Mouse (Mus musculus): ENCODE measurements around the gene Rpp25. TPM values are rescaled to one million over a fixed set of nuclear protein-coding genes. Genes with fewer than 3 reads are reported as not detected.

The Rpp25 gene
- polyA plus RNA-seq, 1 experiment from 2014 or later = 0.10 TPM

DNA sequence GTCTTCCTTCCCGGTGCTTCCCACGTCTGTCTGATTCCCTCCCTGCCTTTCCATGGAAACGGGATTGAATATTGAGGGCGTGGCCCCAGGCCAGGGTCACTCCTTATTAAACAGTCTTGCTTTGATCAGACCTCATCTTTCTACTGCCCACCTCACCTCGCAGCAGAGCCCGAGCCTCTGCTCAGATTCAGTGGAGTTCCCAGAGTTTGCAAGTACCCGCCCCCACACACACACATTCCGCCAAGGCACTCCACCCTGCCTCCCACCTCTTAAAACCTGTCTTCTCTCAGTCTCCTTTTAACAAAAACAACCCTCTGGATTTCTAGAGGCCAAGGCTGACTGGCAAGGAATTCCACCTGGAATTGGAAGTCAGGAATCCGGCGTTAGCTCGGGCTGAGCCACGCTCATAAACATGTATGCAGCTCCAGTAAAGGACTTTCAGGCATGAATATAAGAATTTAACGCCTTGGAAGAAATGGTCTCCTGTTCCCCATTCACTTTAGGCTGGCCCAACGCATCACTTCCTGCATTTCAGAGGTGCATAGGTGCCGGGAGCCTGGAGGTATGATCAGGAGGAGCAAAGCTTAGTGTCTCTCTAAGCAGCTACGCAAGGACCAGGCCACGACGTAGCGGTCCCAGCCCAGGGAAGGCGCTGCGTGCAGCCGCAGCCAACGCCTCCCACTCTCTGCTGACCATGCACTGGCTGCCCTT is 760 bp upstream of the Rpp25 start:
- H3K79me2 ChIP-seq (ENCODE audit: inconsistent target) = no peaks in the 10 kb centered on the region
- 16% methylated on average over 23 of the region's 23 CpGs for WGBS (ENCODE audit: missing documents)
- no peak overlapping the region for H3K4me3 ChIP-seq (ENCODE audit: inconsistent target)
- no peak overlapping the region for H3K27ac ChIP-seq
- H3K36me3 ChIP-seq (ENCODE audit: inconsistent target) = no peaks in the 10 kb centered on the region

DNA sequence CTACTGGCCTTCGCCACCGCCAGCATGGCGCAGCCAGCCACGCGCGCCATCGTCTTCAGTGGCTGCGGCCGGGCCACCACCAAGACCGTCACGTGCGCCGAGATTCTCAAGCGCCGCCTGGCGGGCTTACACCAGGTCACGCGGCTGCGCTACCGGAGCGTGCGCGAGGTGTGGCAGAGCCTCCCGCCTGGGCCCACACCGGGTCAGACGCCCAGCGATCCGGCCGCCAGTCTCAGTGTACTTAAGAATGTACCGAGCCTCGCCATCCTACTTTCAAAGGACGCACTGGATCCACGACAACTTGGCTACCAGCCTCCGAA is 515 bp downstream of the Rpp25 start:
- H3K27ac ChIP-seq = no peak overlapping the region
- WGBS (ENCODE audit: missing documents) = 5% methylated on average over 34 of the region's 34 CpGs
- H3K79me2 ChIP-seq (ENCODE audit: inconsistent target) = no peaks in the 10 kb centered on the region
- no peak overlapping the region for H3K4me3 ChIP-seq (ENCODE audit: inconsistent target)
- no peaks in the 10 kb centered on the region for H3K36me3 ChIP-seq (ENCODE audit: inconsistent target)

DNA sequence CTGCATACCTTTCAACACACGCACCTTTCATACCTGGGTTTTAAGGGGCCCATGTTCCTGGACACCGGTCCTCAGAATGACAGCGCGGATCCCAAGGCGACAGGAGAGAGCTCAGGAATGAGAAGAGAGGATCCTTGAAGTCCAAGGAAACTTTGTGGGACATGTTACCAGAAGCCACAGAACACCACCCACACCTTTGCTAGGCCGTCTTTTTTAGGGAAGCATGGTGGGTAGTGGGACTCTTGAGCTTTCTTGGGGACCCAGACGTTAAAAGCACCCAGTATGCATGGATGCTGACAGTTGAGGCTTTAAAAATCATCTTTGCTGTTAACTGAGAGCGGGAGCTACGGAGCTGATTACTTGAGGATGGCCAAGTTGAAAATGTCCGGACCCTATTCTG is 1.1 kb downstream of the Rpp25 start:
- Histone ChIP-seq H3K27ac (no peak overlapping the region), H3K36me3 (ENCODE audit: inconsistent target) (no peaks in the 10 kb centered on the region), H3K4me3 (ENCODE audit: inconsistent target) (no peak overlapping the region), H3K79me2 (ENCODE audit: inconsistent target) (no peaks in the 10 kb centered on the region)
- WGBS (ENCODE audit: missing documents) = 61% methylated on average over 10 of the region's 10 CpGs

GRCm38 (mm10) chr9:57505700-57506099 is 1.9 kb downstream of the Rpp25 start:
- no peak overlapping the region for H3K4me3 ChIP-seq (ENCODE audit: inconsistent target)
- WGBS (ENCODE audit: missing documents) = 15% methylated on average over 8 of the region's 8 CpGs

DNA sequence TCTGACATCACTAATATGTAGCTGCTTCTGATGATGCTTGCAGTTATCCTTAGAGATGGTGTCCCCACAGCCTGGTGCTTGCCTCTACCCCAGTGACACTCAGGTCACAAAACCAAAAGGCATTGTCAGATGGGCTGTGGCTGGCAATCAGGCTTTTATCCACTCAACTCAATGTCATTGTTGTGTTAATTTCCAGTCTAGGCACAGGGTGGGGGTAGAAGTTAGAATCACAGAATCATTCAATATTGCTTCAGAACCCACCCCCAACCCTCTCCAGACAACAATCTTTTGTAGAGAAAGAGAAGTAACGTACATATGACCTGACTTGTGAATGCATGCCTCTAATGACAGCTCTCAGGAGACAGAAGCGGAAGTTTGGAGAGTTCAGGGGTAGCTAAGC is 6.8 kb downstream of the Rpp25 start:
- H3K27ac ChIP-seq = no peak overlapping the region
- H3K79me2 ChIP-seq (ENCODE audit: inconsistent target) = no peaks in the 10 kb centered on the region
- H3K4me3 ChIP-seq (ENCODE audit: inconsistent target) = no peak overlapping the region
- 75% methylated on average over 2 of the region's 2 CpGs for WGBS (ENCODE audit: missing documents)
- no peaks in the 10 kb centered on the region for H3K36me3 ChIP-seq (ENCODE audit: inconsistent target)

More at GRCm38 (mm10) chr9:57505700-57506099, 1.9 kb downstream of the Rpp25 start:
- H3K36me3 ChIP-seq (ENCODE audit: inconsistent target) = no peaks in the 10 kb centered on the region
- no peak overlapping the region for H3K27ac ChIP-seq
- no peaks in the 10 kb centered on the region for H3K79me2 ChIP-seq (ENCODE audit: inconsistent target)

DNA sequence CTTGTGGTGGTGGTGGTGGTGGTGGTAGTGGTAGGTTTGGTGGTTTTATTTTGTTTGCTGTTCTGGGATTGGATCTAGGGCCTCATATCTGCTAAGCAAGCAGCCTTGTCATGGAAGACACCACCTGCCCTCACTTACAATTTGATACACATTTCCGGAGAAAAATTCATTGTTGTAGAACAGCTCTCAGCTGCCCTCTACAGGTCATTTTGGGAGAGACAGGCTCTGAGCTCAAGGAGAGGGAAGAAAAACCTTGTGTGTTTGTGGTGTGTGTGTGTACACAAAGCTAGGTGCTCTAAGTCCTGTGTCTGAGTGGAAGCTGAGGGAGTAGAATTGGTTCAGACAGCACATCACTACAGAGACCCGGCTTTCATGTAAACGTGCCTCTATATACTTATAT is 13.3 kb downstream of the Rpp25 start:
- peaks cover 8% of the 10 kb centered on the region for H3K79me2 ChIP-seq (ENCODE audit: inconsistent target)
- H3K27ac ChIP-seq = no peak overlapping the region
- no peaks in the 10 kb centered on the region for H3K36me3 ChIP-seq (ENCODE audit: inconsistent target)
- 13% methylated on average over 3 of the region's 3 CpGs for WGBS (ENCODE audit: missing documents)
- no peak overlapping the region for H3K4me3 ChIP-seq (ENCODE audit: inconsistent target)

GRCm38 (mm10) chr9:57520375-57521055 is 16.7 kb downstream of the Rpp25 start:
- H3K27ac ChIP-seq = peak overlapping the region; percentile 58
- H3K79me2 ChIP-seq (ENCODE audit: inconsistent target) = peaks cover 42% of the 10 kb centered on the region
- H3K36me3 ChIP-seq (ENCODE audit: inconsistent target) = no peaks in the 10 kb centered on the region
- 32% methylated on average over 16 of the region's 16 CpGs for WGBS (ENCODE audit: missing documents)
- H3K4me3 ChIP-seq (ENCODE audit: inconsistent target) = peak overlapping the region; percentile 53

DNA sequence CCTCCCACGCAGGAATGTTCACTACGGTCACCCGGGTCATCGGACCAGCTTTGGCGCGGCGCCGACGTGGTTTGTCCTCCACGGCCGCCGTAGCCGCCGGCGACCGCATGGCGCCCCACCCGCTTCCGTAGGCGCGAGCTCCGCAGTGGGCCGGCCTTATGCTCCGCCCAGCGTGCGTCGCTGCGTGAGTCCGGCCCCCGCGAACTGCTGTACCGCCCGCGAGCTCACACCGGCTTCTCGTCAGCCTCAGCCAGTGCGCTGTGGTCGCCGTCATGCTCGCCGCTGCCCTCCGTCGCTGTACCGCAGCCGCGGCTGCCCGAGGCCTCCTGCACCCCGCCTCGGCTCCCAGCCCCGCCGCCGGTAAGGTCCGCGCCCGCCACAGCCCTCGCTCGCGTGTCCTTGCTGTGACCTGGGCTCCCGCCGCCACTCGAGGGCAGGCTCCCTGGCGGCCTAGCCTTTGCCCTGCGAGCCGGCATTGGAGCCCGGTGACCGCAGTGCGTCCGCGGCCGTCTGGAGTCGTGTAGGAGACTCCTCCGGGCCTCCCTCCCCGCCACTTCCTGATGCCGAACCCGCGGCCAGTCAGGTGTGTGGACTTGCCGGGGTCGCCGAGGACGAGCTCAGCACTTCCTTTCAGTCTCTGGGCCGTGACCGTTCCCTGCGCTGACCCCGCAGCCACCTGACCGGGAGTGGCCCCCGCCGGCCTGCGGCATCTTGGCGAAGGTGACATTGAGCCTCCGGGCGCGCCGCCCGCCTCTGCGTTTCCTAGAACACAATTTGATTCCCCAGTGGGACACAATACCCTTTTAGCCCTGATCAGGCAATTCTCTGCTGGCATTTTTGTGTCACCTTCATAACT is 17.5 kb downstream of the Rpp25 start, which contains the start of gene Cox5a:
Gene Cox5a, plus strand, starts transcription at position 219 of the 856 bp plus-strand sequence.
- Histone ChIP-seq H3K79me2 (ENCODE audit: inconsistent target) (peaks cover 50% of the 10 kb centered on the region), H3K4me3 (ENCODE audit: inconsistent target) (peak within 1 kb of the TSS; percentile 68), H3K36me3 (ENCODE audit: inconsistent target) (no peaks in the 10 kb centered on the region), H3K27ac (peak within 1 kb of the TSS; percentile 58)
- under 1% methylated on average over 95 of the region's 95 CpGs for WGBS (ENCODE audit: missing documents)

GRCm38 (mm10) chr9:57522114-57522860 is 18.5 kb downstream of the Rpp25 start:
- H3K4me3 ChIP-seq (ENCODE audit: inconsistent target) = peak overlapping the region; percentile 68
- H3K27ac ChIP-seq = peak overlapping the region; percentile 57
- 47% methylated on average over 7 of the region's 7 CpGs for WGBS (ENCODE audit: missing documents)
- H3K79me2 ChIP-seq (ENCODE audit: inconsistent target) = peaks cover 60% of the 10 kb centered on the region
- H3K36me3 ChIP-seq (ENCODE audit: inconsistent target) = no peaks in the 10 kb centered on the region

GRCm38 (mm10) chr9:57522861-57523246 is 19.0 kb downstream of the Rpp25 start:
- peak overlapping the region; percentile 57; the same call in 1 of the 2 replicates for H3K27ac ChIP-seq
- WGBS (ENCODE audit: missing documents) = 77% methylated on average over 4 of the region's 4 CpGs

DNA sequence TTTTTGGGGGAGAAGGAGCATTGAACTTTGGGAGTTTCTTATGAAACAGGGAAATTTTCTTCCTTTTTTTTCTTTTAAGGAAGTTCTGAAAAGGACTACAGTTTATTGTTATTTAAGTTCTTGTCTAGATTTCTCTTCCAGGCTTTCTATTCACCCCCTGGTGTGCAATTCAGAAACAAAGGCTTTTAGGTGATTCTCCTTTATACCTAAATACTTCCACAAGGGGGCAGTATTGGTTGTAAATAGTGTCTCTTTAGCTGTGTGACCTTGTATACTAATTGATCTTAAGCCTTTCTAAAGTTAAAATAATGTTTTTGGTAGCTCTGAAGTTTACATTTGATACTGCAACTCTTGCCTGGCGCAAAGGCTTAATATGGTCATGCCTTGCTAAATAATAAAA is 19.9 kb downstream of the Rpp25 start:
- Histone ChIP-seq H3K27ac (peak overlapping the region; percentile 32), H3K4me3 (ENCODE audit: inconsistent target) (no peak overlapping the region), H3K36me3 (ENCODE audit: inconsistent target) (0 out of 2 replicates have a peak, but pooled peaks cover 3% of the 10 kb centered on the region), H3K79me2 (ENCODE audit: inconsistent target) (peaks cover 74% of the 10 kb centered on the region)
- 75% methylated on average over 1 of the region's 1 CpGs for WGBS (ENCODE audit: missing documents)

More at GRCm38 (mm10) chr9:57522861-57523246, 19.0 kb downstream of the Rpp25 start:
- Histone ChIP-seq H3K4me3 (ENCODE audit: inconsistent target) (peak overlapping the region; percentile 68; the same call in 1 of the 2 replicates), H3K79me2 (ENCODE audit: inconsistent target) (peaks cover 65% of the 10 kb centered on the region), H3K36me3 (ENCODE audit: inconsistent target) (no peaks in the 10 kb centered on the region)

GRCm38 (mm10) chr9:57524439-57524838 is 20.6 kb downstream of the Rpp25 start:
- Histone ChIP-seq H3K4me3 (ENCODE audit: inconsistent target) (no peak overlapping the region), H3K79me2 (ENCODE audit: inconsistent target) (peaks cover 81% of the 10 kb centered on the region), H3K36me3 (ENCODE audit: inconsistent target) (peaks cover 9% of the 10 kb centered on the region; the same call in 1 of the 2 replicates), H3K27ac (0 out of 2 replicates have a peak overlapping the region, but pooled peaks have one; percentile 10)

GRCm38 (mm10) chr9:57525516-57525915 is 21.7 kb downstream of the Rpp25 start:
- H3K36me3 ChIP-seq (ENCODE audit: inconsistent target) = peaks cover 18% of the 10 kb centered on the region; the same call in 1 of the 2 replicates
- H3K4me3 ChIP-seq (ENCODE audit: inconsistent target) = no peak overlapping the region
- peak overlapping the region; percentile 2; the same call in 1 of the 2 replicates for H3K27ac ChIP-seq
- H3K79me2 ChIP-seq (ENCODE audit: inconsistent target) = peaks cover 92% of the 10 kb centered on the region
- 15% methylated on average over 2 of the region's 2 CpGs for WGBS (ENCODE audit: missing documents)

- H3K4me3 ChIP-seq (ENCODE audit: inconsistent target) = no peak overlapping the region
- H3K36me3 ChIP-seq (ENCODE audit: inconsistent target) = peaks cover 19% of the 10 kb centered on the region; the same call in 1 of the 2 replicates
- no peak overlapping the region for H3K27ac ChIP-seq
- H3K79me2 ChIP-seq (ENCODE audit: inconsistent target) = peaks cover 99% of the 10 kb centered on the region
Measured at GRCm38 (mm10) chr9:57526435-57526834, 22.6 kb downstream of the Rpp25 start.

Data from macrophage (primary cell).